Mouse (Mus musculus) limb, embryonic 15.5 days (tissue): ENCODE results near the gene Nrgn. TPM values are rescaled to one million over a fixed set of nuclear protein-coding genes. Genes with fewer than 3 reads are reported as not detected.

Experiments used
- ATAC-seq: fragments of 200-750 bp; cut with Nextera tagmentation; 2 replicates; pipeline ENCODE4 v1.8.0; 2017; ENCODE audit warnings: low read depth, moderate TSS enrichment; ENCODE audit not compliant: insufficient number of reproducible peaks, low FRiP score, low TSS enrichment
- H3K27ac ChIP-seq: fragments of 300-500 bp; sonication (generic); 2 replicates; pipeline ENCODE4 v1.5.1; 2015; ENCODE audit warnings: moderate library complexity, mild to moderate bottlenecking, inconsistent platforms
- H3K27me3 ChIP-seq: fragments of 300-500 bp; sonication (generic); 2 replicates; pipeline ENCODE4 v1.6.1; 2015; ENCODE audit warnings: inconsistent platforms
- H3K36me3 ChIP-seq: fragments of 300-500 bp; sonication (generic); 2 replicates; pipeline ENCODE4 v1.6.1; 2015; ENCODE audit warnings: inconsistent platforms
- H3K4me1 ChIP-seq: fragments of 300-500 bp; sonication (generic); 2 replicates; pipeline ENCODE4 v1.6.1; 2015; ENCODE audit warnings: inconsistent platforms
- H3K4me2 ChIP-seq: fragments of 300-500 bp; sonication (generic); 2 replicates; pipeline ENCODE4 v1.6.1; 2015; ENCODE audit warnings: mild to moderate bottlenecking, inconsistent platforms
- H3K4me3 ChIP-seq: fragments of 300-500 bp; sonication (generic); 2 replicates; pipeline ENCODE4 v1.5.1; 2015; ENCODE audit warnings: mild to moderate bottlenecking, inconsistent platforms
- H3K9ac ChIP-seq: fragments of 300-500 bp; sonication (generic); 2 replicates; pipeline ENCODE4 v1.6.1; 2015; ENCODE audit warnings: inconsistent platforms
- H3K9me3 ChIP-seq: fragments of 300-500 bp; sonication (generic); 2 replicates; pipeline ENCODE4 v1.6.1; 2016; ENCODE audit warnings: inconsistent platforms
- WGBS: fragments of 180-500 bp; shearing (Covaris S2); methylation state at CpG from one replicate; pipeline ENCODE4 v1.1.7; 2015; 5-methylcytosine and 5-hydroxymethylcytosine counted together
- polyA plus RNA-seq: library from polyadenylated mRNA; unstranded; fragments of >200 nt; fragmentation: Nextera tagmentation; extraction: Ambion mirVana; gene quantifications from 2 replicates; pipeline ENCODE4 v1.2.1, GENCODE M21; 2015

Gene Nrgn
- 6.2 and 7.4 TPM in 2 replicates for polyA plus RNA-seq

DNA sequence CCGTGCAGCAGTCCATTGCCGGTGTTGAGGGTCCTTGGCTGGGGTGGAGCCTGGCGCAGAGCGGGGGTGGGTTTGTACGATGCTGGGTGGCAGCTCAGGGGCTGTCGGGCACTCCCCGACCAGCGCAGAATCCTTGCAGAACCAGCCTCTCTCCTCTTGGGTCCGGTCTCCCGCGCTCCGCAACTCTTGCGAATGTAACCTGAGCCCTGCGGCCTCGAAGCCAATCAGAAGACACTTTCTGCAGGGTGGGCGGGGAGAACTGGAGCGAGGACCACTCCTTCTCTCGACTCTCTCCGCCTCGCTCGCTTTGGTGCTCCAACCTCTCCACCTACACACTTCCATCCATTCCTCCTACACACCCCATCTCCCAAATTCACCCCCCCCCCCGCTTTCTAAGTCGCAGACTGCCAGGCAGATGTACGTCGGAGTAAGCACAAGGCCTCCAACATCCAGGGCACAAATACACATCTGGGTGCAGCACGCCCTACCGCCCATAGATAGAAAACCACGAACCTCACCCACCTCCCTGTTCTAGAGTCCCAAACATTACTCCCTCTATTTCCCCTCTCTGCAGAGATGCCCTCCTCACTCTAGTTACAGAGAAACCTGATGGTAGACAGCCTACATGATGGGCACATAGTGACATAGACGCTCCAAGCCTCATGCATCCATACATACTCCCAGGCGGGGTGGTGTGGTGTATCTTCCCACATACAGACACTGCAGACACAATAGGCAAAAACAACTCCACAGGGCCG lies at the start of gene Nrgn:
Nrgn (minus strand) TSS at position 369 of the 758 bp plus-strand sequence.
- 5% methylated on average over 31 of the region's 31 CpGs for WGBS
- H3K9ac ChIP-seq = peak within 1 kb of the TSS; percentile 21
- peaks cover 64% of the 10 kb centered on the region for H3K27me3 ChIP-seq

DNA sequence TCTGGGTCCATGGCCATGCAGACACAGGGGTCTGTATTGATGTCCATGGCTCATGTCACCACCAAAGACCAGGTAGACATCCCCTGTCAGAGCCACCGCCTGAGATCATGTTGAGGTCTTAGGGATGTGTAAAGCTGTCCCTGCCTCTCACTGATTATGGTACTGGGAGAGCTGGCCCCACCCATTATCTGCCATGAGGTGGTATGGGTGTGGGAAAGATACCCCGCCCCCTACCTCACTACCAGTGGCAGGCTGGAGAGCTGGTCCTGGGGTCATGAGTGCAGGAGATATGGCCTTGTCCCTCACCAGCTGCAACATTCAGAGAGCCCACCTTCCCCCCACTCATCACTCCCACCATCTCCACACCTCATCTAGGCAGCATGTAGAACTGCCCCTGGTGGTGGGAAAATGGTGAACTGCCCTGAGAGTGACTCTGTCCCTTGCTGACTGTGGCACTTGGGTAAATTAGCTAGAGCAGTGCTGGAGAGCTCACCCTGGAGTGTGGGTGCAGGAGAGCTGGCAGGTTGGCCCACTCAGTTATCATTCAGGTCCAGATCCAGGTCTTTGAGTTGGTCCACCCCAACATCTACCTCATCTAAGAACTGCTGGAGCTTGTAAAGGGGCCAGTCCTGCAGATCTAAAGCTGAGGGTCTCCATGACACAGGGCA lies 48.0 kb upstream of the Nrgn start:
- 95% methylated on average over 2 of the region's 2 CpGs for WGBS
- Histone ChIP-seq H3K4me1 (no peaks in the 10 kb centered on the region), H3K4me2 (no peak overlapping the region), H3K36me3 (no peaks in the 10 kb centered on the region), H3K27ac (no peak overlapping the region), H3K9ac (no peak overlapping the region), H3K4me3 (no peak overlapping the region), H3K9me3 (no peaks in the 10 kb centered on the region), H3K27me3 (no peaks in the 10 kb centered on the region)
- ATAC-seq = no peak

More for the DNA sequence above, at the start of gene Nrgn:
- H3K9me3 ChIP-seq = no peaks in the 10 kb centered on the region
- peak within 1 kb of the TSS; percentile 92 for H3K4me2 ChIP-seq
- H3K4me3 ChIP-seq = peak within 1 kb of the TSS; percentile 43
- H3K4me1 ChIP-seq = peaks cover 21% of the 10 kb centered on the region
- no peak within 1 kb of the TSS for H3K27ac ChIP-seq
- no peaks in the 10 kb centered on the region for H3K36me3 ChIP-seq
- ATAC-seq = peak; percentile 85

DNA sequence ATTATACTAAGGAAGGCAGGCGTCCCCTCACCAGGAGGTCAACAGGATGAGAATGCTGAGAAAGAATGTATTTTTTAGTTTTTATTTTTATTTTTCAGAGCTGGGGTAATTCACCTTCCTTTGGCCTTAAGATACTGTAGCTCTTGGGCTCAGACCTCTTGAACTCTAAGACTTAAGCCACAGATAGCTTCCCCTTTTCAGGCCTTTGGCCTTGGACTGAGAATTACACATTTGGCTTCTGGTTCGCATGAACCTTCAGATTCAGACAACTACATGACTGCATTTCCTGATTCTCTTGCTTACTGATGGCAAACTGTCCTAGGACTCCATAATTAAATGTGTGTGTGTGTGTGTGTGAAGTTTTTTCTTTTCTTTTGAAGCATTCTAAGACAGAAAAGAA lies 45.9 kb upstream of the Nrgn start:
- Histone ChIP-seq H3K27ac (no peak overlapping the region), H3K27me3 (no peaks in the 10 kb centered on the region), H3K9ac (no peak overlapping the region), H3K36me3 (no peaks in the 10 kb centered on the region), H3K4me3 (no peak overlapping the region), H3K9me3 (no peaks in the 10 kb centered on the region), H3K4me1 (no peaks in the 10 kb centered on the region), H3K4me2 (no peak overlapping the region)
- ATAC-seq = no peak
- WGBS = 78% methylated on average over 2 of the region's 2 CpGs

DNA sequence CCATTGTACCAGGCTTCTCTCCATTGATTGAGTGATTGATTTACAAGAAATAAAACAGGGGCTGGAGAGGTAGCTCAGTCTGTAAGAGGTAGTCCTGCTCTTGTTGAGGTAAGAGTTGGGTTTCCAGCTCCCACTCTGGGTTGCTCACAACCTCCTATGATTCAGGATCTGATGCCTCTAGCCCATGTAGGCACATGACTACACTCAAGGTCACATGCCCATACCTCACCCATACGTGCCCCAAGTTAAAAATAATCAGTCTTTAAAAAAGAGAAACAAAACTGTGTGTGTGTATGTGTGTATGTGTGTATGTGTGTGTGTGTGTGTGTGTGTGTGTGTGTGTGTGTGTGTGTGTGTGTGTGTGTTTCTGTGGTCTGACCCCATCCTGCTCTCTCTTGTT lies 42.9 kb upstream of the Nrgn start:
- no peaks in the 10 kb centered on the region for H3K36me3 ChIP-seq
- no peak overlapping the region for H3K27ac ChIP-seq
- no peaks in the 10 kb centered on the region for H3K27me3 ChIP-seq
- ATAC-seq = no peak
- no peaks in the 10 kb centered on the region for H3K9me3 ChIP-seq
- no peaks in the 10 kb centered on the region for H3K4me1 ChIP-seq
- H3K4me2 ChIP-seq = no peak overlapping the region
- no peak overlapping the region for H3K9ac ChIP-seq
- 100% methylated on average over 1 of the region's 1 CpGs for WGBS
- no peak overlapping the region for H3K4me3 ChIP-seq

DNA sequence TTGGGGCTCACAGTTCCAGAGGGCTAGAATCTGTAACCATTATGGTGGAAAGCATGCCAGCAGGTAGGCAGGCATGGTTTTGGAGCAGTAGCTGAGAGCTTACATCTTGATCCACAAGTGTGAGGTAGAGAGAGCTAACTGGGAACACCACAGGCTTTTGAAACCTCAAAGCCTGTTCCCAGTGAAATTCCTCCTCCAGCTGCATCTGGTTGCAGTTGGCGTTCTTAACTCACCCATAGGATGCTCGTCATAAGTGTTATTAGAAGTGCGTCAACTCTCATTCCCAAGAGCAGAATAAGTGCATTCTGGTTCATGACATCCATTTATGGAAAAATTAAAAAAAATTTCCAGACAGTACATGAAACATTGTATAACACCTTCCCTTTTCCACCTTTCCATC lies 41.0 kb upstream of the Nrgn start:
- 53% methylated on average over 3 of the region's 3 CpGs for whole genome bisulfite sequencing
- ATAC-seq = no peak

DNA sequence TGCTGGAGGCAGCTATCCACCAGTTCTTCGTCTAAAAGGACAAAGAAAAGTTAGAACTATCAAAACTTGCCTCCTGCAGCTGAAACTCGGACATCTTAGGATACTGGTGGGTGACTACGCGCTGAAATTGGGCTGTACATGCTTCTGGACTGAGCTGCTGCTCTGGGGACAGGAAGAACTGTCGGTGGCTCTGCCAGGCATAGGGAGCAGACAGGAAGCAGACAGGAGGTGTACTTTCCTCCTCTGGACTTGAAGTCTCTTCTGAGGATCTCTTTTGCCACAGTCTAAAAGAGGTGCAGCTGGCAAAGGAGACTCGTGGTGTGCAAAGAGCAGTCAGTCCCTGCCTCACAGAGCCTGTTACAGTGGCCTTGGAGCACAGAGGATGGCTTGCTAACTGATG lies 39.9 kb upstream of the Nrgn start:
- Histone ChIP-seq H3K4me2 (no peak overlapping the region), H3K4me3 (no peak overlapping the region), H3K27me3 (no peaks in the 10 kb centered on the region), H3K9ac (no peak overlapping the region), H3K4me1 (no peaks in the 10 kb centered on the region), H3K9me3 (no peaks in the 10 kb centered on the region), H3K27ac (no peak overlapping the region), H3K36me3 (no peaks in the 10 kb centered on the region)
- no peak for ATAC-seq
- 58% methylated on average over 6 of the region's 6 CpGs for WGBS

More for the DNA sequence above, 41.0 kb upstream of the Nrgn start:
- Histone ChIP-seq H3K4me3 (no peak overlapping the region), H3K4me1 (no peaks in the 10 kb centered on the region), H3K9me3 (no peaks in the 10 kb centered on the region), H3K9ac (no peak overlapping the region), H3K4me2 (no peak overlapping the region), H3K27me3 (no peaks in the 10 kb centered on the region), H3K27ac (no peak overlapping the region), H3K36me3 (no peaks in the 10 kb centered on the region)

DNA sequence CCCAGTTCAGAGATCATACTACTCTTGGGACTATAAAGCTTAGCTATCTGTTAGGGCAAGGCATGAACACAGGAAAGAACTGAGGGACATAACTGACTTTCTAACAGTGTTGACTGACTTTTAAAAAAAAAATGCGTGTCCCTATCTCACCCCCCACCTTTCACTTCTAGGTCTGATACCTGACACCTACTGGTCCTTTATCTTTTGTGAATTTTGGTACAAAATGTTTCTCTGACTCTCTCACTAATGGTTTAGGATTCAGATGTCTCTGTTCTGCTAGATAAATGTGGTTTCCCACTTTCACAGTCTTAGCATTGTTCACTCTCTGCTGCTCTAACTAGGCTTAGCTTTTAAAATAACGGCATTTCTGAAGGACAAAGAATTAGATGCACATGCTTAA lies 39.3 kb upstream of the Nrgn start:
- H3K4me3 ChIP-seq = no peak overlapping the region
- no peaks in the 10 kb centered on the region for H3K9me3 ChIP-seq
- ATAC-seq = no peak
- no peak overlapping the region for H3K9ac ChIP-seq
- no peaks in the 10 kb centered on the region for H3K27me3 ChIP-seq
- H3K27ac ChIP-seq = no peak overlapping the region
- WGBS = 75% methylated on average over 2 of the region's 2 CpGs
- H3K36me3 ChIP-seq = no peaks in the 10 kb centered on the region
- no peak overlapping the region for H3K4me2 ChIP-seq
- H3K4me1 ChIP-seq = no peaks in the 10 kb centered on the region

DNA sequence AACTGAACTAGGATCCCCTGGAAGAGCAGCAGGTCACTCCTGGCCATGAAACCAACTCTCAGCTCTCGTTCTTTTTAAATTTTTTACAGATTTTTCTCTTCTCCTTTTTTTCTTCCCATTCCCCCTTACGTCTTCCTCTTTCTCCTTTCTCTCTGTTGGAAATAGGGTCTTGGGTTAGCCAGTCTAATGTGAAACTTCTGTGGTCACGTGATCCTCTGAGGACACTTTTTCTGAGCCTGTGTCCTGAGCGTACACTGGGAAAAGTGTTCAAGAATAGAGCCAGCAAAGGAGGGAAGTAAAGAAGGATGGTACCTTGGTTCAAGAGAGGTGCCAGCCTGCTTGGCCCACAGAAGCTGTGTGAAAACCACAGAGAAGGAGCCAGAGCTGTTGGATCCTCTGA lies 37.7 kb upstream of the Nrgn start:
- H3K9ac ChIP-seq = no peak overlapping the region

DNA sequence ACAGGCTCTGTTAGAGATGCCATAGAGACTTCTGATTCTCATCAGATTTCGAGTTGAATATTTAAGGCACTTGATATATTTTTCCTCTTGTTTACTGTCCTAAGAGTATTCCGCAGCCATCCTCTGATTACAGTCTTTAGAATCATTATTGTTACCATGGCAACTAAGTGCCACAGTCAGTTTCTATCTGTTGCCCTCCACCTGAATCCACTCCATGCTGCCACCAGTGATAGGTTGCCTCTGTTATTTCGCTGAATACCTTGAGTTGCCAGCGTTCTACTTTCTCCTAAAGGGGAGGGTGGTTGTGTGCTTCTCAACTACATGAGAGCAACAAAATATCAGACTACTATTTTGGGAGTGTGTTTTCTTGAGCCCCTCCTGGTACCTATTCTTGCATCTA lies 34.0 kb upstream of the Nrgn start:
- WGBS = 80% methylated on average over 4 of the region's 4 CpGs
- H3K9me3 ChIP-seq = no peaks in the 10 kb centered on the region
- no peak for ATAC-seq

More for the DNA sequence above, 37.7 kb upstream of the Nrgn start:
- H3K4me1 ChIP-seq = no peaks in the 10 kb centered on the region
- WGBS = 80% methylated on average over 4 of the region's 4 CpGs
- no peak overlapping the region for H3K27ac ChIP-seq
- no peaks in the 10 kb centered on the region for H3K36me3 ChIP-seq
- no peaks in the 10 kb centered on the region for H3K27me3 ChIP-seq
- H3K4me3 ChIP-seq = no peak overlapping the region
- H3K9me3 ChIP-seq = no peaks in the 10 kb centered on the region
- no peak overlapping the region for H3K4me2 ChIP-seq
- ATAC-seq = no peak

DNA sequence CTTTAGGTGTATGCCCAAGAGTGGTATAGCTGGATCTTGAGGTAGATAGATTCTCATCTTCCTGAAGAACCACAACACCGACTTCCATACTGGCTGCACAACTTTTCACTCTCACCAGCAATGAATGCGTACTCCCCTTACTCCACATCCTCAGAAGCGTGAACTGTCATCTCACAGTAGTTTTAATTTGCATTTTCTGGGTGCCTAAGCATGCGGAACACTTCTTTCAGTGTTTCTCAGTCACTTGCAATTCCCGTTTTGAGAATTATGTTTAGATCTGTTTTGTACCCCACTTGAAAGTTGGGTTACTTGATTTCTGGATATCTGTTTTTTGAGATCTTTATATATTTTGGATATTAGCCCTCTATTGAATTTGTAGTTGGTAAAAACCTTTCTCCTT lies 30.9 kb upstream of the Nrgn start:
- WGBS = 85% methylated on average over 5 of the region's 5 CpGs
- no peak overlapping the region for H3K4me3 ChIP-seq
- H3K9me3 ChIP-seq = no peaks in the 10 kb centered on the region
- H3K9ac ChIP-seq = no peak overlapping the region
- no peak for ATAC-seq
- no peak overlapping the region for H3K27ac ChIP-seq
- no peaks in the 10 kb centered on the region for H3K4me1 ChIP-seq
- no peak overlapping the region for H3K4me2 ChIP-seq
- no peaks in the 10 kb centered on the region for H3K27me3 ChIP-seq
- H3K36me3 ChIP-seq = no peaks in the 10 kb centered on the region

More for the DNA sequence above, 34.0 kb upstream of the Nrgn start:
- Histone ChIP-seq H3K4me3 (no peak overlapping the region), H3K36me3 (no peaks in the 10 kb centered on the region), H3K27ac (no peak overlapping the region), H3K9ac (no peak overlapping the region), H3K4me2 (no peak overlapping the region), H3K27me3 (no peaks in the 10 kb centered on the region), H3K4me1 (no peaks in the 10 kb centered on the region)

DNA sequence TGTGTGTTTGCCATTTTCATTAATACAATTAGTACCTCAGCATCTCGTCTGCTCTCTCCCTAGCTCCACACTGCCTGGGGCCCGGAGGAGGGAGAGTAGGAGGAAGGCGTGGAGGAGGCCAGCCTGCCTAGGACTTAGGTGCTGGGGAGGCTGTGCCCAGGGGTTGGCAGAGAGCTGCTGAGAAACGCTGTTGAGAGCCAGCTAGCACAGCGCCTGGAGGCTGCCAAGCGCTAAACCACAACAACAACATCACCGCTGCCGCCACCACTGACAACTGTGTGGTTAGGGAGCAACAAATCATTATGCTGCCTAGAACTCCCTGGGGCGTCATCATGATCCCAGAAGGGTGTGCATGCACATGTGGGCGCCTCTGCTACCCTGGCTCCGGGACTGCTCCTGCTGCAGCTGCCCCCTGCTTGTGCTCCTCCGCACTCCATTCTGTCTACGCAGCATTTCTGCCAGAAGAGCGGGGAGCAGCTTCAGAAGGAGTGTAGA lies 23.8 kb upstream of the Nrgn start:
- Histone ChIP-seq H3K27ac (no peak overlapping the region), H3K4me3 (no peak overlapping the region)

DNA sequence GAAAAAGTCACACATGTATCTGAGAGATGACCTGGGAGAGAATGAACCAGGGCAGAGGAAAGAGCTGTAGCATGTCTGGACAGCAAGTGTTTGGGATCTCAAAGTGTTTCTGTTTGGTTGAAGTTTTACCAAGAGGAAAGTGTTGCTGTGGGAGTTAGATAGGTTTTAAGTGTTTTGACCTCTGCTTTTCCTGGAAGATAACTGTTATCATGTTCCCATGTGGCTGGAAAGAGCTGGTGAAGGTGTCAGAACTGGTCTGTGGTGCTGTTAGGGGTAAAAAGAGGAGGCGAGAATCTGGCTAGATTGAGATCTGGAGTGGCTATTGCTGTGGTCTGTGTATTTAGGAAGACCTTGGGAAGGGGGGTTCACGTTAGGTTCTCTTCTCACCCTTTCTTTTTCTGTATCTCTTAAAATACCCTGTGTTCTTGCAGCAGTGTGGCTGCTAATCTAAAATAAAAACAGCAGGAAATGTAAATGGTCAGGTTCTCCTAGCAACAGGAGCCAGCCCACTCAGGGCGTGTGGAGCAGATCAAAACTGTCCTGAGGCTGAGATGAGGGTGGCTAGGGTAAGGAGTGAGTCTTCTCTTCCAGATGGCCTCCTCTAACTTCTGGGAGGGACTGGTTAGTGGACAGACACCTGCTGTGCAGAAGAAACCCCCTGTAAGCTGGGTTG lies 19.6 kb upstream of the Nrgn start:
- Histone ChIP-seq H3K4me2 (no peak overlapping the region), H3K9me3 (no peaks in the 10 kb centered on the region), H3K27me3 (peaks cover 2% of the 10 kb centered on the region; the same call in 1 of the 2 replicates), H3K9ac (no peak overlapping the region), H3K27ac (no peak overlapping the region), H3K36me3 (no peaks in the 10 kb centered on the region), H3K4me3 (no peak overlapping the region), H3K4me1 (peaks cover 18% of the 10 kb centered on the region)
- ATAC-seq = no peak
- 56% methylated on average over 3 of the region's 3 CpGs for WGBS

More for the DNA sequence above, 23.8 kb upstream of the Nrgn start:
- WGBS = 14% methylated on average over 14 of the region's 14 CpGs
- Histone ChIP-seq H3K9ac (no peak overlapping the region), H3K4me2 (peak overlapping the region; percentile 34), H3K4me1 (peaks cover 6% of the 10 kb centered on the region), H3K27me3 (no peaks in the 10 kb centered on the region), H3K36me3 (no peaks in the 10 kb centered on the region), H3K9me3 (no peaks in the 10 kb centered on the region)
- no peak for ATAC-seq
